Mouse (Mus musculus): ENCODE measurements around the gene Ttc8. TPM values are rescaled to one million over a fixed set of nuclear protein-coding genes. Genes with fewer than 3 reads are reported as not detected.
"Not testable (repeated sequence)": the region's sequence is repeated elsewhere in the genome, so short reads cannot be mapped to it uniquely, and the experiment has no call there.

The Ttc8 gene
- total RNA-seq (2021): 10 to 100 TPM; 40.2 to 42.7 TPM
- long read RNA-seq, experiment 1, transcript Ttc8-202 (14 exons, 2,272 nt): major isoform, 15 of 29 reads
- long read RNA-seq, experiment 1, partial matches to known transcripts: 7 of 29 reads
- long read RNA-seq, experiment 1, other reads (novel, unspliced or antisense): 6 of 29 reads
- long read RNA-seq, experiment 2, transcript Ttc8-202 (14 exons, 2,272 nt): major isoform, 9 of 10 reads
- long read RNA-seq, experiment 2, partial matches to known transcripts: 1 of 10 reads
- long read RNA-seq, experiment 2, other reads (novel, unspliced or antisense): 0 of 10 reads

- peak; percentile 85 to 87 for DNase-seq (ENCODE audit: low spot score in 2 of 2)
Measured at GRCm38 (mm10) chr12:98920194-98920991, at the start of gene Ttc8. TSS of gene Ttc8 (plus strand) at chr12:98920574.

DNA sequence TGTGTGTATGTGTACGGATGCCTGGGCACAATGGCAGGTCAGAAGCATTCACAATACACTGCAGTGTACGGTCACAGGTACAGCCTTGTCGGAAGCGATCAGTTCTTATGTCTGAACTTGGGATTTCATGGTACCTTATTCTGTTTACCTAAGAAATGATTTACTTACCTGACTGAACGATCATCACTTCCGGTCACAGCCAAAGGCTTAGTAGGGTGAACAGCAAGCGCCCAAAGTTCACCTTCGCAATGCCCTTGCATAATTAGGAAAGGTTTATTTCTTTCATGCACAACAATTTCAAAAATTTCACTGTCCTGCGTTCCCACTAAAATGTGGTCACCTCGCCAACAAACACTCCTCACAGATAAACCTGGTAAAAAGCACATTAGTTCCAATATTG is 47.5 kb upstream of the Ttc8 start:
- DNase-seq (ENCODE audit: low spot score in 2 of 2): no peak

DNA sequence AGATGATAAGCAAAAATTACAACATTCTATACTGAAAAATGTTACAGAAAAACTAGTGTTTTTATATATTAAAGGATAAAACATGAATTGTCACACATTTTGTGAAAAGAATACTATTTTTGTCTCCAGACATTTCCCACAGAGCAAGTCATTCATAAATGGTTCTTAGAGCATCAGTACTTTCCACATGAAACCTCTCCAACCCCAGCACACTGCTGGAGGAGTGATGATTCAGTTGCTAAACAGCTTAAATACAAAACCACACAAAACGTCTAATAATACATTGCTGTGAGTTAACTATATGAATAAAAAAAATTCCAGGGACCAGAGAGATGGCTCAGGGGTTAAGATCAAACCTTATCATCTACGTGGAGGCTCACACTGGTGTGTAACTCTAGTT is 45.2 kb upstream of the Ttc8 start:
- no peak for DNase-seq (ENCODE audit: low spot score in 2 of 2)

GRCm38 (mm10) chr12:98878693-98879092 is 41.7 kb upstream of the Ttc8 start:
- no peak for DNase-seq (ENCODE audit: low spot score in 2 of 2)

DNA sequence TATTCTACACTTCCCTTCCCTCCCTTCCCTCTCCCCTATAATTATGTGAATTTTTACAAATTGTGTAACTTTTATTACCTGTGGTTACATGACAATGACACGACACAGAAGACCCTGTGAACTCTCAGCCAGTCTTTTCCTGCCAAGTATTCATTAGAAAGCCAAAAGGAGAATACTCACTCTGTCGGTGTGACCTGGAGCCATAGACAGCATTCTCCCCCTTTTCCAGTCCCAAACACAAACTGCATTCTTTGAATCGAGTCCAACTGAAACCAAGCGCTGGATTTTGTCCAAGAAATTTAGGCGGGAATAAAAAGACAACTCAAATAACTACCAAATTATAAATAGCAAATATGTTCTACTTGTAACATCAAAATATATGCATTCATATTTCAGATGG is 38.6 kb upstream of the Ttc8 start:
- no peak for DNase-seq (ENCODE audit: low spot score in 2 of 2)

DNA sequence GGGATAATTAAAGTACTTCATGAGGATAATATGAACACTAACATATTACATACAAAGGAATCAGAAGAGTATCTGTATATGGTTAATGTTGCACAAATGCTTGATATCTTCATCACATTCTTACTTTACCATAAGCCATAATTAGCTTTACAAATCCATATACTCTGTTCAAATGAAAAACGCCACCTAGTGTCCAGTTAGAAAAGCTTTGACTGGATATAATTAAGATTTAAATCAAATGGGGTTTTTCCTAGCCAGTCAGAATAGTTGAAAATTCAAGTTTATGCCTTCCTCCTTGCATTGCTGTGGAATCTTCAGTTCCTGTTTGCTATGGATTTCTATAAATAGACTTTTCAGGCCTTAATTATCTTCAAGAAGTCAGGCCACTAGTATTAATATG is 35.9 kb upstream of the Ttc8 start:
- no peak for DNase-seq (ENCODE audit: low spot score in 2 of 2)

DNA sequence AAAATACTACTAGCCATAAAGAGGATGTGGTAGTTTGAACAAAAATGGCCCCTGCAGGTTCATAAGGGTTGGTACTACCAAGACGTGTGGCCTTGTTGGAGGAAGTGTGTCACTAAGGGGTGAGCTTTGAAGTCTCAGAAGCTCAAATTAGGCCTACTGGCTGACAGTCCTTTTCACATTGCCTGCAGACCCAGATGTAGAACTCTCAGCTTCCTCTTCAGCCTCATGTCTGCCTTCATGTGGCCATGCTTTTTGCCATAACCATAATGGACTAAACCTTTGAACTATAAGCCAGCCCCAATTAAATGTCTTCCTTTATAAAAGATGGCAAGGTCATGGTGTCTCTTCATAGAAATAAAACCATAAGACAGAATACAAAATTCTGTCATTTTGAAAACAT is 23.6 kb upstream of the Ttc8 start:
- no peak for DNase-seq (ENCODE audit: low spot score in 2 of 2)

- DNase-seq (ENCODE audit: low spot score in 2 of 2): no peak
Measured at GRCm38 (mm10) chr12:98899676-98900075, 20.7 kb upstream of the Ttc8 start.

GRCm38 (mm10) chr12:98900341-98900880 is 20.0 kb upstream of the Ttc8 start:
- peak; percentile 23 to 27 for DNase-seq (ENCODE audit: low spot score in 2 of 2)

GRCm38 (mm10) chr12:98900881-98901801 is 19.2 kb upstream of the Ttc8 start, which contains the start of gene Eml5:
TSS of gene Eml5 (minus strand) at chr12:98901484.
- DNase-seq (ENCODE audit: low spot score in 2 of 2): peak; percentile 77 to 81

- peak in 1 of 2 experiments; percentile 32 for DNase-seq (ENCODE audit: low spot score in 2 of 2)
Measured at GRCm38 (mm10) chr12:98905466-98905865, 14.9 kb upstream of the Ttc8 start.

- no peak for DNase-seq (ENCODE audit: low spot score in 2 of 2)
Measured at GRCm38 (mm10) chr12:98910096-98910495, 10.3 kb upstream of the Ttc8 start.

GRCm38 (mm10) chr12:98931174-98931573 is 10.8 kb downstream of the Ttc8 start:
- DNase-seq (ENCODE audit: low spot score in 2 of 2): no peak

- no peak for DNase-seq (ENCODE audit: low spot score in 2 of 2)
Measured at GRCm38 (mm10) chr12:98932441-98932840, 12.1 kb downstream of the Ttc8 start.

DNA sequence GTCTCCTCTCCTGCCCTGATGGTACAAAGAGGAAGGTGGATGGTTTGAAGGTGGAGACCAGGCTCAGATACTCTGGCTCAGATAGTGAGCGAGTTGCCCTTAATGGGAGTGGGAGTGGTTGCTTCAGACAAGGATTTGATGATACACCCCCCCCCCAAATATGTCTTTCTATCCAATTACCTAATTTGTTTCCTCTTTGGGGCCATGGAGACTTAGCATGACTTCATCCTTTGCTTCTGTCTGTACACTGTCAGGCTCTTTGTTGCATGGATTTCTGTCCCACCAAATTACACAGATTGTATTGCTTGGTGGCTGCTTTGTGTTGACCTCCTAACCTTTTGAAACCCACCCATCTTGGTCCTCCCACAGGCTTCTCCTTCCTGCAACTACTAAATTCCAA is 12.5 kb downstream of the Ttc8 start:
- DNase-seq (ENCODE audit: low spot score in 2 of 2): no peak

DNA sequence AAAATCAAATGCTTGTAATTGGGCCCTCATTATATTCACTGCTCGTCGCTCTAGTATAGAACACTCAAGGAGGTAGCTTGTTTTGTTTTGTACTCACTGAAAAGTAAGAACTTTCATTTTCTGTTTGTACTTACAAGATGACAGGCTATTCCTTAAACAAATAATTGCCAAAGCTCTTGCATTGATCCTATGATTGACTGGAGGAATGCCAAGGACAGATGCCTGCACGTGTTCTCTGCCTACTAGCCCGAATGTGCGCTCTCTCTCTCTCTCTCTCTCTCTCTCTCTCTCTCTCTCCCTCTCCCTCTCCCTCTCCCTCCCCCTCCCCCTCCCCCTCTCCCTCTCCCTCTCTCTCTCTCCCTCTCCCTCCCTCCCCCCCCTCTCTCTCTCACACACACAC is 30.9 kb downstream of the Ttc8 start:
- not testable (repeated sequence) for DNase-seq (ENCODE audit: low spot score in 2 of 2)

- DNase-seq (ENCODE audit: low spot score in 2 of 2): no peak
Measured at GRCm38 (mm10) chr12:98956951-98957350, 36.6 kb downstream of the Ttc8 start.

DNA sequence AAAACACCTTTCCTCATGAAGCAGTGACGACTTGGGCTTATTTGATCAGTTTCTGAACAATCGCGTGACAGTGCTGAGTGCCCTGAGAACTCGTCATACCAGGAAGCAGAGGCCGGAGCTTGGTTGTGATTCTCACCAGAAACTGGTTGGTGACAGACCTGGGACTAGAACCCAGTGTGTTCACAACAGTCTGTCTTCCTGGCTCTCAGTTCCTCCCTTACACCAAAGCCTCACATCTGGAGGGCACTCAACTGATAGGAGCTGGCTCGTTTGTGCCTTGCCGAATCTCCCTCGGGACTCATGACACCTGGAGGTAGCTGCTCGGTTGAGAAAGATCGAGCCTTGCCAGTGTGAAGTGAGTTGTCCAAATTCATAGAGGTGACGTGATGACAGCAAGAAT is 37.1 kb downstream of the Ttc8 start:
- DNase-seq (ENCODE audit: low spot score in 2 of 2): no peak

DNA sequence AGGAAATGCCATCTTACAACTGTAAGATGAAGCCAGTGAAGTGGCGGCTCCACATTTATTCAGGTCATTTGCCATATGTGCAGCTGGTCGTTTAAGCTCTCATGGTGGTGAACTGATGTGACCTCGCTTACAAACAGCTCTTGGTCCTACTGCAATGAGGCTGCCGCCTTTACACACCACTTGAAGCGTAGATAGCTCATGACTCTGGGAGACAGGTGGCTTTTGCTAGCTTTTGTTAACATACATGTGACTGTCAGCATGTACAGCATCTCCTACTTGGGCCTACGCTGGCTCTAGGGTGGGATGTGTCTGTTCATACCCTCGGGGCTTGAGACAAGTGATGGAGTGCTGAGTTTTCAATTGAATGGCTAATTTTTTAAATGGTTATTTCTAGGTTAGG is 40.6 kb downstream of the Ttc8 start:
- no peak for DNase-seq (ENCODE audit: low spot score in 2 of 2)

DNA sequence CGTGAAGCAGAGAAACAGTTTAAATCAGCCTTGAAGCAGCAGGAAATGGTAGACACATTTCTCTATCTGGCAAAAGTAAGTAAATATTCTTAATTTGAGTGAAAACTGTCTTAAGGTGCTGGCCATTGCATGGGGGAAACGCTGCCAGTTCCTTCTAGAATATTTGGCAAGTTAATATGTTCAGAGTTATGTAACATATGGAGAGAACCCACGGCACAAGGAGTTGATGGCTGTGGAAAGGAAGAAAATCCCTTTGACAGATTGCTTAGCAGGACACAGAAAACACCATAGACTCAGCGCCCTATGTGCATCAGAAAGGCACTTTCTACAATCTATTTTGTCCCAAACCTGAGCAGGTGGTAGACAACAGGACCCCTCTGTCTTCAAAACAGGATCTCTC is 41.0 kb downstream of the Ttc8 start:
- DNase-seq (ENCODE audit: low spot score in 2 of 2): no peak

GRCm38 (mm10) chr12:98965441-98966135 is 45.2 kb downstream of the Ttc8 start:
- no peak for DNase-seq (ENCODE audit: low spot score in 2 of 2)

Data from left cerebral cortex, adult 18-20 months (tissue).